Mouse (Mus musculus) kidney, adult 2 months (tissue): ENCODE measurements around the gene Trmo.

ENCODE experiments used
- CTCF ChIP-seq: fragments of 200-500 bp; conservative IDR thresholded peaks from 2 replicates; pipeline ENCODE4 v1.5.1; 2011; ENCODE audit warnings: low read depth, mild to moderate bottlenecking, control low read depth, low read length, moderate library complexity, mixed read lengths; ENCODE audit not compliant: insufficient read depth, insufficient read length
- POLR2A ChIP-seq: fragments of 200-500 bp; IDR thresholded peaks from one replicate; pipeline ENCODE4 v1.6.1; 2011; ENCODE audit warnings: low read depth, low read length, control low read depth

- no peak for TF ChIP-seq POLR2A
- no peak for TF ChIP-seq CTCF
Measured at GRCm38 (mm10) chr4:46344288-46344687, 44.9 kb downstream of the Trmo start.
